Mouse (Mus musculus) stomach, postnatal 0 days (tissue): ENCODE results near the gene Tnrc18. TPM values are rescaled to one million over a fixed set of nuclear protein-coding genes. Genes with fewer than 3 reads are reported as not detected.

Experiments used
- ATAC-seq: fragments of 200-750 bp; cut with Nextera tagmentation; 2 replicates; pipeline ENCODE4 v1.8.0; 2017; ENCODE audit not compliant: low FRiP score, low TSS enrichment
- DNase-seq: peaks from one replicate; pipeline ENCODE4 v3.0.0-alpha.2; 2016; ENCODE audit warnings: low spot score
- H3K27ac ChIP-seq: fragments of 300-500 bp; sonication (generic); replicated peaks from 2 replicates; pipeline ENCODE4 v1.5.1; 2014; ENCODE audit warnings: mild to moderate bottlenecking, control low read depth
- H3K27me3 ChIP-seq: fragments of 300-500 bp; sonication (generic); 2 replicates; pipeline ENCODE4 v1.6.1; 2014; ENCODE audit warnings: low read length; ENCODE audit not compliant: control insufficient read depth, insufficient read depth
- H3K36me3 ChIP-seq: fragments of 300-500 bp; sonication (generic); 2 replicates; pipeline ENCODE4 v1.6.1; 2014; ENCODE audit warnings: low read length, mixed read lengths; ENCODE audit not compliant: control insufficient read depth, insufficient read depth
- H3K4me1 ChIP-seq: fragments of 300-500 bp; sonication (generic); replicated peaks from 2 replicates; pipeline ENCODE4 v1.6.1; 2014; ENCODE audit warnings: antibody characterized with exemption; ENCODE audit not compliant: control insufficient read depth, insufficient read depth
- H3K4me2 ChIP-seq: fragments of 300-500 bp; sonication (generic); replicated peaks from 2 replicates; pipeline ENCODE4 v1.6.1; 2014; ENCODE audit warnings: low read depth, mild to moderate bottlenecking, control low read depth, moderate library complexity
- H3K4me3 ChIP-seq: fragments of 300-500 bp; sonication (generic); 2 replicates; pipeline ENCODE4 v1.5.1; 2014; ENCODE audit warnings: low read depth, low read length, control low read depth
- H3K9ac ChIP-seq: fragments of 300-500 bp; sonication (generic); 2 replicates; pipeline ENCODE4 v1.6.1; 2014; ENCODE audit warnings: mild to moderate bottlenecking, low read length, control low read depth, mixed read lengths
- H3K9me3 ChIP-seq: fragments of 300-500 bp; sonication (generic); 2 replicates; pipeline ENCODE4 v1.6.1; 2016; ENCODE audit warnings: low read length; ENCODE audit not compliant: control insufficient read depth
- CTCF ChIP-seq: IDR thresholded peaks from 2 replicates; pipeline ENCODE4 v1.5.1; 2016; ENCODE audit warnings: antibody characterized with exemption, low read depth, mild to moderate bottlenecking, moderate library complexity
- EP300 ChIP-seq: optimal IDR thresholded peaks from 2 replicates; pipeline ENCODE3; 2016; ENCODE audit warnings: antibody characterized with exemption
- WGBS: fragments of 180-500 bp; shearing (Covaris S2); extraction: QIAGEN DNeasy Blood & Tissue Kit; methylation state at CpG from one replicate; pipeline ENCODE4 v1.1.7; 2014; 5-methylcytosine and 5-hydroxymethylcytosine counted together
- polyA plus RNA-seq: library from polyadenylated mRNA; unstranded; fragments of >200 nt; fragmentation: Nextera tagmentation; extraction: Ambion mirVana; gene quantifications from 2 replicates; pipeline ENCODE4 v1.2.1, GENCODE M21; 2015

Tnrc18 gene
- polyA plus RNA-seq, 1 experiment from 2014 or later, result 12.5 TPM

- under 1% methylated on average over 53 of the region's 53 CpGs for WGBS
- no peak for TF ChIP-seq EP300
- no peaks in the 10 kb centered on the region for H3K36me3 ChIP-seq
These were observed 3.1 kb upstream of the Tnrc18 start for GRCm38 (mm10) chr5:142820276-142821265.

GRCm38 (mm10) chr5:142819385-142820275 is 2.2 kb upstream of the Tnrc18 start:
- H3K9me3 ChIP-seq, result no peaks in the 10 kb centered on the region
- H3K9ac ChIP-seq, result peak overlapping the region; percentile 96
- under 1% methylated on average over 35 of the region's 36 CpGs for WGBS
- peak; percentile 71 for DNase-seq
- H3K4me3 ChIP-seq, result peak overlapping the region; percentile 61
- no peaks in the 10 kb centered on the region for H3K4me1 ChIP-seq
- peak overlapping the region; percentile 98 for H3K27ac ChIP-seq
- H3K27me3 ChIP-seq, result no peaks in the 10 kb centered on the region
- peak overlapping the region; percentile 93 for H3K4me2 ChIP-seq
- H3K36me3 ChIP-seq, result no peaks in the 10 kb centered on the region
- no peak for ATAC-seq
- no peak for TF ChIP-seq EP300
- TF ChIP-seq CTCF, result no peak

More at GRCm38 (mm10) chr5:142820276-142821265, 3.1 kb upstream of the Tnrc18 start:
- Histone ChIP-seq H3K27ac (peak overlapping the region; percentile 98), H3K4me3 (peak overlapping the region; percentile 61), H3K4me1 (no peaks in the 10 kb centered on the region), H3K9ac (peak overlapping the region; percentile 96), H3K27me3 (no peaks in the 10 kb centered on the region), H3K9me3 (no peaks in the 10 kb centered on the region), H3K4me2 (peak overlapping the region; percentile 93)
- ATAC-seq (peak; percentile 2; the same call in 1 of the 2 replicates), DNase-seq (peak; percentile 81)

GRCm38 (mm10) chr5:142818435-142819360 is 1.2 kb upstream of the Tnrc18 start:
- TF ChIP-seq EP300 (peak; percentile 43), CTCF (peak; percentile 36)
- peak; percentile 85 for DNase-seq

GRCm38 (mm10) chr5:142816811-142817523 is 495 bp downstream of the Tnrc18 start:
- H3K4me2 ChIP-seq, result peak overlapping the region; percentile 98
- DNase-seq (peak; percentile 71), ATAC-seq (no peak; the same call in 1 of the 2 replicates)
- under 1% methylated on average over 71 of the region's 71 CpGs for WGBS
- peak; percentile 50 for TF ChIP-seq CTCF
- TF ChIP-seq EP300, result no peak
- no peaks in the 10 kb centered on the region for H3K27me3 ChIP-seq
- peaks cover 4% of the 10 kb centered on the region; the same call in 1 of the 2 replicates for H3K4me1 ChIP-seq
- peak overlapping the region; percentile 99 for H3K4me3 ChIP-seq
- no peaks in the 10 kb centered on the region for H3K9me3 ChIP-seq
- no peaks in the 10 kb centered on the region for H3K36me3 ChIP-seq
- peak overlapping the region; percentile 100 for H3K27ac ChIP-seq
- H3K9ac ChIP-seq, result peak overlapping the region; percentile 100

More at GRCm38 (mm10) chr5:142818435-142819360, 1.2 kb upstream of the Tnrc18 start:
- Histone ChIP-seq H3K9ac (peak overlapping the region; percentile 96), H3K9me3 (no peaks in the 10 kb centered on the region), H3K4me1 (no peaks in the 10 kb centered on the region), H3K27me3 (no peaks in the 10 kb centered on the region), H3K27ac (peak overlapping the region; percentile 98), H3K36me3 (no peaks in the 10 kb centered on the region), H3K4me2 (peak overlapping the region; percentile 93), H3K4me3 (peak overlapping the region; percentile 61)
- under 1% methylated on average over 43 of the region's 43 CpGs for WGBS
- no peak for ATAC-seq
